Mouse (Mus musculus) forebrain, embryonic 11.5 days (tissue): ENCODE results near the gene B3gntl1. TPM values are rescaled to one million over a fixed set of nuclear protein-coding genes. Genes with fewer than 3 reads are reported as not detected.

Source experiments
- ATAC-seq: fragments of 200-750 bp; cut with Nextera tagmentation; replicated peaks from 2 replicates; pipeline ENCODE4 v1.8.0; 2017; ENCODE audit warnings: moderate TSS enrichment; ENCODE audit not compliant: low FRiP score
- DNase-seq: peaks from one replicate; pipeline ENCODE4 v3.0.0-alpha.2; 2017; ENCODE audit warnings: low spot score
- H3K27ac ChIP-seq: fragments of 300-500 bp; sonication (generic); 2 replicates; pipeline ENCODE4 v1.5.1; 2014; ENCODE audit warnings: low read depth, low read length
- H3K27me3 ChIP-seq: fragments of 300-500 bp; sonication (generic); 2 replicates; pipeline ENCODE4 v1.6.1; 2014; ENCODE audit warnings: mild to moderate bottlenecking, low read length, mixed read lengths; ENCODE audit not compliant: control insufficient read depth, insufficient read depth
- H3K36me3 ChIP-seq: fragments of 300-500 bp; sonication (generic); 2 replicates; pipeline ENCODE4 v1.6.1; 2014; ENCODE audit warnings: mild to moderate bottlenecking, low read length, moderate library complexity, mixed read lengths; ENCODE audit not compliant: control insufficient read depth, insufficient read depth
- H3K4me1 ChIP-seq: fragments of 300-500 bp; sonication (generic); replicated peaks from 2 replicates; pipeline ENCODE4 v1.6.1; 2014; ENCODE audit warnings: low read length, mixed read lengths; ENCODE audit not compliant: control insufficient read depth, insufficient read depth
- H3K4me2 ChIP-seq: fragments of 300-500 bp; sonication (generic); 2 replicates; pipeline ENCODE4 v1.6.1; 2014; ENCODE audit warnings: low read depth, mild to moderate bottlenecking, low read length, moderate library complexity, mixed read lengths; ENCODE audit not compliant: severe bottlenecking
- H3K4me3 ChIP-seq: fragments of 300-500 bp; sonication (generic); 2 replicates; pipeline ENCODE4 v1.5.1; 2014; ENCODE audit warnings: low read depth, low read length
- H3K9ac ChIP-seq: fragments of 300-500 bp; sonication (generic); 2 replicates; pipeline ENCODE4 v1.6.1; 2014; ENCODE audit warnings: low read length
- H3K9me3 ChIP-seq: fragments of 300-500 bp; sonication (generic); 2 replicates; pipeline ENCODE4 v1.6.1; 2016; ENCODE audit warnings: low read length, mixed read lengths; ENCODE audit not compliant: control insufficient read depth
- WGBS: fragments of 180-500 bp; shearing (Covaris S2); extraction: QIAGEN DNeasy Blood & Tissue Kit; methylation state at CpG from one replicate; pipeline ENCODE4 v1.1.7; 2014; 5-methylcytosine and 5-hydroxymethylcytosine counted together
- polyA plus RNA-seq: library from polyadenylated mRNA; unstranded; fragments of >200 nt; fragmentation: Nextera tagmentation; extraction: Ambion mirVana; gene quantifications from 2 replicates; pipeline ENCODE4 v1.2.1, GENCODE M21; 2014

The B3gntl1 gene
- polyA plus RNA-seq, 1 experiment from 2014 or later = 7.6 TPM

GRCm38 (mm10) chr11:121655807-121656511 lies 17.0 kb downstream of the B3gntl1 start:
- DNase-seq (no peak), ATAC-seq (no peak)
- no peak overlapping the region for H3K4me2 ChIP-seq
- no peaks in the 10 kb centered on the region for H3K9me3 ChIP-seq
- no peaks in the 10 kb centered on the region for H3K4me1 ChIP-seq
- no peak overlapping the region for H3K4me3 ChIP-seq
- H3K27ac ChIP-seq = no peak overlapping the region
- no peaks in the 10 kb centered on the region for H3K36me3 ChIP-seq
- no peaks in the 10 kb centered on the region for H3K27me3 ChIP-seq
- H3K9ac ChIP-seq = no peak overlapping the region
- 84% methylated on average over 6 of the region's 6 CpGs for WGBS

- ATAC-seq (no peak), DNase-seq (no peak)
- no peak overlapping the region for H3K9ac ChIP-seq
- no peaks in the 10 kb centered on the region for H3K4me1 ChIP-seq
- 84% methylated on average over 6 of the region's 6 CpGs for WGBS
- no peak overlapping the region for H3K27ac ChIP-seq
- no peaks in the 10 kb centered on the region for H3K9me3 ChIP-seq
- no peaks in the 10 kb centered on the region for H3K27me3 ChIP-seq
- H3K36me3 ChIP-seq = no peaks in the 10 kb centered on the region
- H3K4me3 ChIP-seq = no peak overlapping the region
- H3K4me2 ChIP-seq = no peak overlapping the region
Measured at GRCm38 (mm10) chr11:121655166-121655806, 17.7 kb downstream of the B3gntl1 start.

GRCm38 (mm10) chr11:121654406-121654945 lies 18.5 kb downstream of the B3gntl1 start:
- Histone ChIP-seq H3K4me2 (no peak overlapping the region), H3K27ac (no peak overlapping the region)
- DNase-seq = no peak

GRCm38 (mm10) chr11:121653631-121654030 lies 19.3 kb downstream of the B3gntl1 start:
- H3K27me3 ChIP-seq = no peaks in the 10 kb centered on the region
- no peaks in the 10 kb centered on the region for H3K4me1 ChIP-seq
- H3K9ac ChIP-seq = no peak overlapping the region
- H3K27ac ChIP-seq = no peak overlapping the region
- no peak overlapping the region for H3K4me2 ChIP-seq
- no peaks in the 10 kb centered on the region for H3K9me3 ChIP-seq
- ATAC-seq (no peak), DNase-seq (no peak)
- WGBS = 89% methylated on average over 4 of the region's 4 CpGs
- H3K36me3 ChIP-seq = no peaks in the 10 kb centered on the region
- no peak overlapping the region for H3K4me3 ChIP-seq

More at GRCm38 (mm10) chr11:121654406-121654945, 18.5 kb downstream of the B3gntl1 start:
- Histone ChIP-seq H3K4me1 (no peaks in the 10 kb centered on the region), H3K4me3 (no peak overlapping the region), H3K36me3 (no peaks in the 10 kb centered on the region), H3K9me3 (no peaks in the 10 kb centered on the region), H3K27me3 (no peaks in the 10 kb centered on the region), H3K9ac (no peak overlapping the region)
- no peak for ATAC-seq
- 86% methylated on average over 9 of the region's 9 CpGs for WGBS

GRCm38 (mm10) chr11:121652547-121653305 lies 20.2 kb downstream of the B3gntl1 start:
- no peak for ATAC-seq
- H3K4me3 ChIP-seq = no peak overlapping the region
- DNase-seq = peak; percentile 69
- no peaks in the 10 kb centered on the region for H3K36me3 ChIP-seq
- no peaks in the 10 kb centered on the region for H3K9me3 ChIP-seq
- no peak overlapping the region for H3K27ac ChIP-seq
- no peak overlapping the region for H3K4me2 ChIP-seq
- no peaks in the 10 kb centered on the region for H3K4me1 ChIP-seq
- WGBS = 56% methylated on average over 10 of the region's 10 CpGs
- no peak overlapping the region for H3K9ac ChIP-seq
- H3K27me3 ChIP-seq = no peaks in the 10 kb centered on the region

- Histone ChIP-seq H3K27ac (no peak overlapping the region), H3K4me3 (no peak overlapping the region), H3K9me3 (no peaks in the 10 kb centered on the region), H3K4me1 (no peaks in the 10 kb centered on the region), H3K9ac (no peak overlapping the region), H3K4me2 (no peak overlapping the region), H3K36me3 (no peaks in the 10 kb centered on the region), H3K27me3 (no peaks in the 10 kb centered on the region)
- ATAC-seq = no peak
- DNase-seq = no peak
- WGBS = 95% methylated on average over 5 of the region's 5 CpGs
Measured at GRCm38 (mm10) chr11:121651983-121652382, 21.0 kb downstream of the B3gntl1 start.

GRCm38 (mm10) chr11:121651556-121651955 lies 21.4 kb downstream of the B3gntl1 start:
- no peak overlapping the region for H3K4me3 ChIP-seq
- no peak for DNase-seq
- no peaks in the 10 kb centered on the region for H3K36me3 ChIP-seq
- no peak for ATAC-seq
- H3K9ac ChIP-seq = no peak overlapping the region
- H3K27ac ChIP-seq = no peak overlapping the region
- H3K9me3 ChIP-seq = no peaks in the 10 kb centered on the region
- no peak overlapping the region for H3K4me2 ChIP-seq
- WGBS = 91% methylated on average over 9 of the region's 9 CpGs
- H3K4me1 ChIP-seq = no peaks in the 10 kb centered on the region
- no peaks in the 10 kb centered on the region for H3K27me3 ChIP-seq

- no peaks in the 10 kb centered on the region for H3K36me3 ChIP-seq
- no peaks in the 10 kb centered on the region for H3K9me3 ChIP-seq
- no peak overlapping the region for H3K9ac ChIP-seq
- DNase-seq (no peak), ATAC-seq (no peak)
- no peaks in the 10 kb centered on the region for H3K4me1 ChIP-seq
- H3K4me3 ChIP-seq = no peak overlapping the region
- no peaks in the 10 kb centered on the region for H3K27me3 ChIP-seq
- H3K4me2 ChIP-seq = no peak overlapping the region
- WGBS = 92% methylated on average over 11 of the region's 11 CpGs
- H3K27ac ChIP-seq = no peak overlapping the region
Measured at GRCm38 (mm10) chr11:121650668-121651067, 22.3 kb downstream of the B3gntl1 start.
